Mouse (Mus musculus) left cerebral cortex, postnatal 36 days (tissue): Measurements from ENCODE around the gene Arhgef6. TPM values are rescaled to one million over a fixed set of nuclear protein-coding genes. Genes with fewer than 3 reads are reported as not detected.

Experiments used
- DNase-seq, 2 experiments: peaks; one replicate each; pipeline ENCODE4 v3.0.0; 2021 to 2022; ENCODE audit warnings: low spot score in 2 of 2, mixed read lengths in 1 of 2
- intact Hi-C: fragments of 180-260 bp; cut with DNase I; formaldehyde crosslinking; loops from one replicate; pipeline ENCODE4 v1.15.1; 2025
- total RNA-seq, 2 experiments: library from RNA; stranded (reverse); gene quantifications; 2 replicates each; pipeline ENCODE4 v1.2.3; 2021

Gene Arhgef6
- total RNA-seq, 2 experiments from 2014 or later, result 11.4 to 14.7 TPM

DNA sequence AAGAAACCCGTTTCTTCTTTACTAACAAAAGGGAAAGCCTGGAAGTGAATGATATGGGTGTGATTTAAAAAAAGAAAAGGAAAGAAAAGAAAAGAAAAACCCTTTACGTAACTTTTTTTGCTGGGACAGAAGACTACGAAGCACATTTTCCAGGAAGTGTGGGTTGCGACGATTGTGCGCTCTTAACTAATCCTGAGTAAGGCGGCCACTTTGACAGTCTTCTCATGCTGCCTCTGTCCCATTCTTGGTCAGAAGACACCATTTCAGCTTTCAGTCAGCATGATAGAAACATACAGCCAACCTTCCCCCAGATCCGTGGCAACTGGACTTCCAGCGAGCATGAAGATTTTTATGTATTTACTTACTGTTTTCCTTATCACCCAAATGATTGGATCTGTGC is 126.7 kb downstream of the Arhgef6 start, which contains the start of gene Cd40lg:
Gene Cd40lg, plus strand, starts transcription at position 268 of the 400 bp plus-strand sequence.
- no peak for DNase-seq
- intact Hi-C loops, result no loop called here

DNA sequence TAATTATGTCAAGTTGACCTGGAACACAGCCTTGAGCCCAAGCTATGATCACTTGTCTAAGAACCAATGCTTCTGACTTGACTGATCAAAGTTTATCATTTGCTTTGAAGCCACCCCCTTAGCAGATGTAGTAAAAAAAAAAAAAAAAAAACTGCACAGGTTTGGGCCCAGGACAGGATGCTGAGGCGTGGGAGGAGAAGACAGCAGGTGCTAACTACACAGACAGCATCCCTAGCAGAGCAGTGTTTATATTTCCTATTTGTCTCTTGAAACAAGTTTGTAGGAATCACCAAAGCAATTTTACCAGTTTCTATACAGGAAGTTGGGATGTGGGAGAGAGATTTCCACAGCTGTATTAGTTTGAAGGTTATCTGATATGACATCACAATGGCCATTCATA is 127.9 kb downstream of the Arhgef6 start:
- intact Hi-C loops, result no loop called here
- DNase-seq, result no peak

DNA sequence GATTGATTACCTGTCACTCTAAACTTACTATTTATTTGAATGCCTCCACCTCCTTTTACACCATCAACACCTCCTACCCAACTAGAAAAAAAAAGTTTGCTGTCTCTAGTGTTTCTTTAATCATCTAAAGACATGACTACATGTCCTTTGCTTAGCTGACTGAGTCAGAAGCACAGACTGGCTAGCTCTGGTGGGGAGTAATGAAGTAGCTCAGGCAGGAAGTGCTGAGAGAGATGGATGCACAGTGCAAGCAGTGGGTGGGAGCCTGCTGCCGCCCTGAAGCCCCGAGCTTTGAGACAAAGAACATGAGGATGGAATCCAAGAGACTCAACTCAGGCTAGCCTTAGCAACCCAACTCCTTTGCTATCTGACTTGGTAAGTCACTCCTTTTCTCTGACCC is 138.1 kb downstream of the Arhgef6 start:
- intact Hi-C loops, result no loop called here
- DNase-seq, result no peak

DNA sequence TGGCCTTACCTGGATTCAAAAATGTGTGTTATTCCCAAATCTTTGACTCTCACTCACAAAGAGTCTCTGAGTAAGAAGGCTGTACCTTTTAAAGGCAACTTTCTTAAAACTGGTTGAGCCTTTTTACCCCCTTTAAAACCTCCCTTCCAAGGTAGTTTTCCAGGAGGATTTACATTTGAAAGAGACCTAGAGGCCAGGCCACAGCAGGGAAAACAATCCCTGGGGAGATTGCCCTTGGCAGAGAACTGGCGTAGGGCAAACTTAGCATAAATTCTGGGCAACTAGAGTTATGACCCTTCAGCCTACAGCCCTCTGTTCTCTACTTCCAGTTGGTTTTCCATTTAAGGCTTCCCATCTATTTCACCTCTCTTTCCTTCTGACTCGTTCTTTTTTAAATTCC is 140.5 kb downstream of the Arhgef6 start:
- DNase-seq, result no peak
- intact Hi-C loops, result no loop called here

DNA sequence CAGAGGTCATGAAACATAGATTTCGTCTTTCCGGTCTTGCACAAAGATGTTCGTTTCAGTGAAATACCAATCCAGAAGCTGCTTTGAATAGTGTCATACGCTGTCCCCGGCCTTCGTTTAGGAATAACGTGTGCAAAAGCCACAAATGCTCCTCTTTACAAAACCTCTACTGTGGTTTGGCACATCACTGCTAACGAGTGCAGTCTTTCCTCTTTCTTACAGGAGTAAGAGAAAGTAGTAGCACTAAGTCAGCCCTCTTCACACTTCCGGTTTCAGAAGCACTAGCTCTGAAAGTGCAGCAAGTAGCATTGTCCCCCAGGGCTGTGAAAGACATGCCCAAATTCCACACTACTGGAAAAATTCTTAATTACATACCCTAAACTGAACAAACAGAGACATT is 142.2 kb downstream of the Arhgef6 start:
- no peak for DNase-seq
- intact Hi-C loops, result no loop called here

DNA sequence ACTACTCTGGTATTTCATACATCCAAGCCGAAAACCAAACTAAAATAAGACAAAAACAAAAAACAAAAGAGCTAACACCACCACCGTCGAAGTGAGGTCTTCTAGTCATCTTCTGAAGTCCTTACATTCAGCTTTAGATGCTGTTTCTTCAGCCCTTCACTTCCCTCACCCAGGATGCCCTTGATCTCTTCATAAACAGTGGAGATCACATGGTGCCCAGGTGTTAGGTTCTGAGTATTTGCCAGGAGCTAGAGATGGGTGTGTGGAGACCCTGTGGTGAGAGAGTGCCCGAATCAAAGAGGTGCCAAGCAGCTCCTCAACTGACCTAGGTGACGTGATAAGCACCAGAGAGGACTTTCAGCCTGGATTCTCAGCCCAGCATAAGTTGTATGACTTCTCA is 149.2 kb downstream of the Arhgef6 start:
- DNase-seq, result no peak
- intact Hi-C loops, result no loop called here

DNA sequence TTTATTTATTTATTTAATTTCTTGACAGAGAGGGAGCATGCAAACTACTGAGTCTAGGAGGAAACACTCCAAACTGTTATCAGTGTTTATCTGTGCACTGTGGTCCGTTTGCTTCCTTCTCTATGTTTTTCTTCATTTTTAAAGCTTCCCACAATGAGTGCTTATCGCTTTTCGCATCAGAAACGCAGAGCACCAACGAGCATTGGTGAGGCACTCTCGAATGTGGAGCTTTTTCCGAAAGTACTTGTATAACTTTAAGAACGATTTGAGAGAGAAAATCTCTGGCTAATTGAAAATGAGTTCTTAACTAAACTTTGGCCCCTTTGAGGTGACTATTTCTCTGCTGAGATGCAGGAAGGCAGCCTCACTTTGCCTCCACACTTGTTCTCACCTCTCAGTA is 151.2 kb downstream of the Arhgef6 start:
- no peak for DNase-seq
- intact Hi-C loops, result no loop called here

DNA sequence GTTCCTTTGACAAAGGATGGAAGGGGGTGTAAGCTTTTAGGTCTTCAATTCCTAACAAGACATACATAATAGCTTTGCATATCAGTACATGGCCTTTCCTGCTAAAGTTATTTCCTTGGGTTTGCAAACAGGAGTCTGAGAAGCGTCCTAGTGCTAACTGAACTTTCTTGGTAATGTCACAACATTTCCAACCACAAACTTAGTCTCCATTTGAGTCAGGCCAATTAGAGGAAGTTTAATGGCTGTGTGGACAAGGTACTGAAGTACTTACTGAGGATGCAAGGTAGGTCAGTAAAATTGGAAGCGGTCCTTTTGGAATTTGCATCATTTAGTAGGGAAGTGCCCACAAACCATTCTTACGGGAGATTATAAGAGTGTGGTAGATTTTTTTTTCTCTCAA is 155.2 kb downstream of the Arhgef6 start:
- no peak for DNase-seq
- intact Hi-C loops, result no loop called here

DNA sequence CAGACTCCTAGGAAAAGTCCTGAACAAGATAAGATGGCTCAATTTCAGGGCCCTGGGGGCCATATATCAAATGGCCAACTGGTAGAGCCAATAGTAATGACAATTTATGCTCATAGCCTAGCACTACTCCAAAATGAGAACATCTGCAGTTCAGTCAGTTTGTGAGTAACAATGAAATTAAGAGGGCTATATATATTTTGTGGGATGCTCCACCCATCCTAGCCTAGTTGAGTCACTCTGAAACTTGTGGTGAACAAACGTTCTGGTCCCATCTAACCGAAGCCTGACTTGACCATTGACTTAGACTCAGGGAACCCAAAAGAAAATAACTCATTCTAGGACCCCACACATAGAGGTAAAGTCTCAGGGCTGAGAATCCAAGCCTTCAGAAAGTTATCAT is 156.1 kb downstream of the Arhgef6 start:
- intact Hi-C loops, result no loop called here
- no peak for DNase-seq

Other genes with a start within 250 kb of the Arhgef6 start
- not detected for gene Cd40lg, start 126.6 kb downstream of the Arhgef6 start, total RNA-seq
- 10 to 100 TPM; 45.6 to 54.9 TPM for gene Rbmx, start 54.3 kb upstream of the Arhgef6 start, total RNA-seq
- not detected for gene Gm364, start 70.4 kb upstream of the Arhgef6 start, total RNA-seq
- 1 to 10 TPM; 1.3 to 3.3 TPM for gene Gpr101, start 165.0 kb upstream of the Arhgef6 start, total RNA-seq